Mouse (Mus musculus): ENCODE data around the gene Col19a1. TPM values are rescaled to one million over a fixed set of nuclear protein-coding genes. Genes with fewer than 3 reads are reported as not detected.

The Col19a1 gene
- total RNA-seq, 1 experiment from 2014 or later: 0.50 TPM

- ATAC-seq (replicated peaks in 1 of 2; ENCODE audit: insufficient read depth in 1 of 2, low FRiP score in 2 of 2, low TSS enrichment in 1 of 2, low read depth in 1 of 2, poor library complexity in 2 of 2, severe bottlenecking in 2 of 2): no peak
These were observed 327.9 kb downstream of the Col19a1 start for GRCm38 (mm10) chr1:24259419-24259818.

GRCm38 (mm10) chr1:24257961-24258360, 329.3 kb downstream of the Col19a1 start:
- no peak for ATAC-seq (replicated peaks in 1 of 2; ENCODE audit: insufficient read depth in 1 of 2, low FRiP score in 2 of 2, low TSS enrichment in 1 of 2, low read depth in 1 of 2, poor library complexity in 2 of 2, severe bottlenecking in 2 of 2)

GRCm38 (mm10) chr1:24249105-24249664, 338.1 kb downstream of the Col19a1 start:
- peak; percentile 78 to 80 for ATAC-seq (replicated peaks in 1 of 2; ENCODE audit: insufficient read depth in 1 of 2, low FRiP score in 2 of 2, low TSS enrichment in 1 of 2, low read depth in 1 of 2, poor library complexity in 2 of 2, severe bottlenecking in 2 of 2)

GRCm38 (mm10) chr1:24248294-24249104, 338.8 kb downstream of the Col19a1 start:
- ATAC-seq (replicated peaks in 1 of 2; ENCODE audit: insufficient read depth in 1 of 2, low FRiP score in 2 of 2, low TSS enrichment in 1 of 2, low read depth in 1 of 2, poor library complexity in 2 of 2, severe bottlenecking in 2 of 2): no peak

GRCm38 (mm10) chr1:24245700-24246375, 341.4 kb downstream of the Col19a1 start:
- no peak for ATAC-seq (replicated peaks in 1 of 2; ENCODE audit: insufficient read depth in 1 of 2, low FRiP score in 2 of 2, low TSS enrichment in 1 of 2, low read depth in 1 of 2, poor library complexity in 2 of 2, severe bottlenecking in 2 of 2)

- ATAC-seq (replicated peaks in 1 of 2; ENCODE audit: insufficient read depth in 1 of 2, low FRiP score in 2 of 2, low TSS enrichment in 1 of 2, low read depth in 1 of 2, poor library complexity in 2 of 2, severe bottlenecking in 2 of 2): no peak
These were observed 342.3 kb downstream of the Col19a1 start for GRCm38 (mm10) chr1:24244931-24245330.

GRCm38 (mm10) chr1:24240039-24240691, 347.1 kb downstream of the Col19a1 start:
- no peak for ATAC-seq (replicated peaks in 1 of 2; ENCODE audit: insufficient read depth in 1 of 2, low FRiP score in 2 of 2, low TSS enrichment in 1 of 2, low read depth in 1 of 2, poor library complexity in 2 of 2, severe bottlenecking in 2 of 2)

GRCm38 (mm10) chr1:24236330-24236729, 350.9 kb downstream of the Col19a1 start:
- ATAC-seq (replicated peaks in 1 of 2; ENCODE audit: insufficient read depth in 1 of 2, low FRiP score in 2 of 2, low TSS enrichment in 1 of 2, low read depth in 1 of 2, poor library complexity in 2 of 2, severe bottlenecking in 2 of 2): no peak

- ATAC-seq (replicated peaks in 1 of 2; ENCODE audit: insufficient read depth in 1 of 2, low FRiP score in 2 of 2, low TSS enrichment in 1 of 2, low read depth in 1 of 2, poor library complexity in 2 of 2, severe bottlenecking in 2 of 2): no peak
These were observed 355.6 kb downstream of the Col19a1 start for GRCm38 (mm10) chr1:24231504-24232270.

GRCm38 (mm10) chr1:24230428-24230827, 356.8 kb downstream of the Col19a1 start:
- no peak for ATAC-seq (replicated peaks in 1 of 2; ENCODE audit: insufficient read depth in 1 of 2, low FRiP score in 2 of 2, low TSS enrichment in 1 of 2, low read depth in 1 of 2, poor library complexity in 2 of 2, severe bottlenecking in 2 of 2)

- no peak for ATAC-seq (replicated peaks in 1 of 2; ENCODE audit: insufficient read depth in 1 of 2, low FRiP score in 2 of 2, low TSS enrichment in 1 of 2, low read depth in 1 of 2, poor library complexity in 2 of 2, severe bottlenecking in 2 of 2)
These were observed 357.7 kb downstream of the Col19a1 start for GRCm38 (mm10) chr1:24229552-24229951.

GRCm38 (mm10) chr1:24226941-24227711, 360.1 kb downstream of the Col19a1 start:
- ATAC-seq (replicated peaks in 1 of 2; ENCODE audit: insufficient read depth in 1 of 2, low FRiP score in 2 of 2, low TSS enrichment in 1 of 2, low read depth in 1 of 2, poor library complexity in 2 of 2, severe bottlenecking in 2 of 2): no peak

GRCm38 (mm10) chr1:24225825-24226526, 361.3 kb downstream of the Col19a1 start:
- ATAC-seq (replicated peaks in 1 of 2; ENCODE audit: insufficient read depth in 1 of 2, low FRiP score in 2 of 2, low TSS enrichment in 1 of 2, low read depth in 1 of 2, poor library complexity in 2 of 2, severe bottlenecking in 2 of 2): no peak

GRCm38 (mm10) chr1:24222981-24223612, 364.2 kb downstream of the Col19a1 start:
- no peak for ATAC-seq (replicated peaks in 1 of 2; ENCODE audit: insufficient read depth in 1 of 2, low FRiP score in 2 of 2, low TSS enrichment in 1 of 2, low read depth in 1 of 2, poor library complexity in 2 of 2, severe bottlenecking in 2 of 2)

GRCm38 (mm10) chr1:24222231-24222630, 365.0 kb downstream of the Col19a1 start:
- ATAC-seq (replicated peaks in 1 of 2; ENCODE audit: insufficient read depth in 1 of 2, low FRiP score in 2 of 2, low TSS enrichment in 1 of 2, low read depth in 1 of 2, poor library complexity in 2 of 2, severe bottlenecking in 2 of 2): no peak

- no peak for ATAC-seq (replicated peaks in 1 of 2; ENCODE audit: insufficient read depth in 1 of 2, low FRiP score in 2 of 2, low TSS enrichment in 1 of 2, low read depth in 1 of 2, poor library complexity in 2 of 2, severe bottlenecking in 2 of 2)
These were observed 368.2 kb downstream of the Col19a1 start for GRCm38 (mm10) chr1:24219041-24219440.
